Mouse (Mus musculus) limb, embryonic 13.5 days (tissue): ENCODE data around the gene Gpbp1. TPM values are rescaled to one million over a fixed set of nuclear protein-coding genes. Genes with fewer than 3 reads are reported as not detected.

Experiments used
- ATAC-seq: fragments of 200-750 bp; cut with Nextera tagmentation; 2 replicates; pipeline ENCODE4 v1.8.0; 2017; ENCODE audit warnings: low read depth, moderate number of reproducible peaks, moderate TSS enrichment; ENCODE audit not compliant: low FRiP score
- H3K27ac ChIP-seq: fragments of 300-500 bp; sonication (generic); 2 replicates; pipeline ENCODE4 v1.5.1; 2015; ENCODE audit warnings: inconsistent platforms, mild to moderate bottlenecking, moderate library complexity
- H3K27me3 ChIP-seq: fragments of 300-500 bp; sonication (generic); 2 replicates; pipeline ENCODE4 v1.6.1; 2015; ENCODE audit warnings: mild to moderate bottlenecking, inconsistent platforms
- H3K36me3 ChIP-seq: fragments of 300-500 bp; sonication (generic); 2 replicates; pipeline ENCODE4 v1.6.1; 2015; ENCODE audit warnings: inconsistent platforms, mild to moderate bottlenecking, moderate library complexity
- H3K4me1 ChIP-seq: fragments of 300-500 bp; sonication (generic); 2 replicates; pipeline ENCODE4 v1.6.1; 2015; ENCODE audit warnings: inconsistent platforms
- H3K4me2 ChIP-seq: fragments of 300-500 bp; sonication (generic); replicated peaks from 2 replicates; pipeline ENCODE4 v1.6.1; 2015; ENCODE audit warnings: inconsistent platforms, mild to moderate bottlenecking, moderate library complexity
- H3K4me3 ChIP-seq: fragments of 300-500 bp; sonication (generic); 2 replicates; pipeline ENCODE4 v1.5.1; 2015; ENCODE audit warnings: moderate library complexity, mild to moderate bottlenecking, inconsistent platforms
- H3K9ac ChIP-seq: fragments of 300-500 bp; sonication (generic); 2 replicates; pipeline ENCODE4 v1.6.1; 2015; ENCODE audit warnings: mild to moderate bottlenecking, inconsistent platforms
- H3K9me3 ChIP-seq: fragments of 300-500 bp; sonication (generic); 2 replicates; pipeline ENCODE4 v1.6.1; 2016; ENCODE audit warnings: inconsistent platforms
- WGBS: fragments of 180-500 bp; shearing (Covaris S2); methylation state at CpG from one replicate; pipeline ENCODE4 v1.1.7; 2015; 5-methylcytosine and 5-hydroxymethylcytosine counted together
- polyA plus RNA-seq: library from polyadenylated mRNA; unstranded; fragments of >200 nt; fragmentation: Nextera tagmentation; extraction: Ambion mirVana; gene quantifications from 2 replicates; pipeline ENCODE4 v1.2.1, GENCODE M21; 2015

The Gpbp1 gene
- polyA plus RNA-seq = 101 and 111 TPM in 2 replicates

DNA sequence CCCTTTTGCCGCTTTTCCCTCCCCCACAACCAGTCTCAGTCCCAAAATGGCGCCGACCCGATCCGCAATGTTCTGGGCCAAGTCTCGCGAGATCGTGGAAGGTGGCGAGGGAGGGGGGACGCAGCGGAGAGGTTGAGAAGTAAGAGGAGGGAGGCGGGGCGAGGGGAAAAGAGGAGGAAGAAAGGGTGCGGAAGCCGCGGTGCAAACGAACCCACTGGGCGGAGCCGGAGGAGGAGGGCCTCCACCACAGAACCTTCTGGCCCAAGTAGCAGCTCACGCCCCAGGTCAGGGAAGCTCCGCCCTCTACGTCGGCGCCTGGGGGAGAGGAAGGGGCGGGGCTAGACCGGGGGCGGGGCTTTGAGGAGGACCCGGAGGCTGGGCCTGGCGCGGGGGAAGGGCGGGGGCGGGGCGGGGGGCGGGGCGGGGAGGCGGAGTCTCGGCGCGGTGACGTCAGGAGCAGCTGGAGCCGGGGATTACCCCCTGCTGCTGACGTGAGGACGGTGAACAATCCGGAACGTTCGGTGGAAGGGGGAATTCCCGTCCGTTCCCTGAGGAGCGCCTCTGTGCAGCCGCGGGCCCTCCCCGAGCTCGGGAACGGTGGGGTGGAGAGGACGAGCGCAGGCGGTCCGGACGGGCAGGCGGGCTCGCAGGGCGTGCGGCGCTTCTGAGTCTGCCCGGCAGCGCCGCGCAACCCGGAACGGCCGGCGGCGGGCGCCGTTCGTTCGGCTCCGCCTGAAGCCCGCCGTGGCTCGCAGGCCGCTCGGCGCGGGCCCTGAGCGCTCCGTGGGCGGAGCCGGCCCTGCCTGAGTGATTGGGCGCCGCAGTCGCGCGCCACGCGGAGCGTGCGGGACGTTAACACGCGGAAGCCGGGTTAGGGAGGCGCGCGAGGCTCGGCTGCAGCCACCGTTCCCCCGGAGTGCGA is at the start of gene Gpbp1:
Gpbp1 (minus strand) TSS at position 310 of the 922 bp plus-strand sequence.
- Histone ChIP-seq H3K4me3 (peak within 1 kb of the TSS; percentile 89), H3K27ac (peak within 1 kb of the TSS; percentile 99), H3K4me1 (peaks cover 23% of the 10 kb centered on the region), H3K9ac (peak within 1 kb of the TSS; percentile 95), H3K4me2 (peak within 1 kb of the TSS; percentile 75), H3K36me3 (no peaks in the 10 kb centered on the region), H3K27me3 (peaks cover 31% of the 10 kb centered on the region), H3K9me3 (no peaks in the 10 kb centered on the region)
- ATAC-seq = peak; percentile 96
- WGBS = under 1% methylated on average over 87 of the region's 109 CpGs

DNA sequence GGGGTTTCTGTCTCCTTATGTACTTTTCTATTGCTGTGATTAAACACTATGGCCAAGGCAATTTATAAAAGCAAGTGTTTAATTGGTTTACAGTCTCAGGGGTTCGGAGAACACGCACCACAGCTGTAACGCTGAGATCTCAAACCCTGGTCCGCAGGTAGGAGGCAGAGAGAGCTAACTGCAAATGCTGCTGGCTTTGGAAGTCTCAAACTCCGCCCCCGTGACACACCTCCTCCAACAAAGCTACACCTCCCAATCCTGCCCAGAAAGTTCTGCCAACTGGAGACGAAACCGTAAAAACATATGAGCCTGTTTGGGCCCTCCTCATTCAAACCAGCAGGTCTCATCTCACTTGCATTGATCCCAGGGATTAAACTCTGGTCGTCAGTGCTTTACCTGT is 47.8 kb upstream of the Gpbp1 start:
- H3K9ac ChIP-seq = no peak overlapping the region
- no peak overlapping the region for H3K27ac ChIP-seq
- H3K9me3 ChIP-seq = no peaks in the 10 kb centered on the region
- 73% methylated on average over 9 of the region's 9 CpGs for WGBS
- no peaks in the 10 kb centered on the region for H3K4me1 ChIP-seq
- H3K36me3 ChIP-seq = no peaks in the 10 kb centered on the region
- no peaks in the 10 kb centered on the region for H3K27me3 ChIP-seq
- H3K4me2 ChIP-seq = no peak overlapping the region
- ATAC-seq = no peak
- no peak overlapping the region for H3K4me3 ChIP-seq

DNA sequence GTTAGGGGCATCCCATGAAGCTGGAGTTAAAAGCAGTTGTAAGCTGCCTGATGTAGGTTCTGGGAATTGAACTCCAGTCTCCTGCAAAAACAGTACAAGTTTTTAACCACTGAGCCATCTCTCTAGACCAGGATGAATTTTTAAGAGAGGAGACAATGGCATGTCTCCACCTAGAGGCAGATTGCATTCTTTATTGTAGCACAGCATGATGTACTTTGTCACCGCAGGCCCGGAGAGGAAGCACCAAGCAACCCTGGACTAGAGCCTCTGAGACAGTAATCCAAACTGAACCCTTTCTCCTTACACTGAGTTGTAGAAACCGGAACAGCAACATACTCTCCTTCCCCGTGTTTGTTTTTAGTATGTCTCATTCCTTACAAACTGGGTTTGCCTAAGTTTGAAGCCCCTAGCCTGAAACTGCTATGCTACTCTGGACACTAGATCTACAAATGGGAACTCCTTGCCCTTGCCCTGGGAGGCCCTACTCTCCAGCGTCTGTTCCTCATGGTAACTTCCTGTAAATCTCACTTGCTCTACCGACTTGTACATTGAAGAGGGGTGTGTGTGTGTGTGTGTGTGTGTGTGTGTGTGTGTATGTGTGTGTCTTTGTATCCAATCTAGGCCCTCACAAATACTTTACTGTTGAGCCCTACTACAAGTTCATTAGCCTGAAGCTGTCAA is 46.4 kb upstream of the Gpbp1 start:
- WGBS = 78% methylated on average over 6 of the region's 6 CpGs
- Histone ChIP-seq H3K27me3 (no peaks in the 10 kb centered on the region), H3K9ac (no peak overlapping the region), H3K4me2 (no peak overlapping the region), H3K4me1 (no peaks in the 10 kb centered on the region), H3K9me3 (no peaks in the 10 kb centered on the region), H3K4me3 (no peak overlapping the region), H3K36me3 (no peaks in the 10 kb centered on the region), H3K27ac (no peak overlapping the region)
- no peak for ATAC-seq

DNA sequence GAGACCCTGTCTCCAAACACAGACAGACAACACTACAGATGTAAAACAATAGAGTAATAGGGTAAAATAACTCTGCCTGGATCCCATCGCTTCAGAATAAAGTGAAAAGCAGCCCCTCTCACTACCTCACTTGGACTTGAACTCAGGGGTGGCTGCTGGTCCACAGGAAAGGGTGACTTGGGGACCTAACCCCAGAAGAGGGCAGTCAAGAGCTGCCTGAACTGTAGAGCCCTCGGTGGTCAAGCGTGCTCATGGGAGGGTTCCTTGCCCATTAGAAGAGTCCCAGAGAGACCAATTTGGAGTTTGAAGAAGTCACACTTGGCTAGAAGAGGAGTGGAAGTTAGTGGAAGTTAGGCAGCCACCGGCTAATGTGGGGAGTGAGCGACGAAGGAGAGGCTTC is 44.2 kb upstream of the Gpbp1 start:
- 64% methylated on average over 6 of the region's 6 CpGs for WGBS
- Histone ChIP-seq H3K4me1 (no peaks in the 10 kb centered on the region), H3K4me2 (no peak overlapping the region), H3K36me3 (no peaks in the 10 kb centered on the region), H3K9me3 (no peaks in the 10 kb centered on the region), H3K4me3 (no peak overlapping the region), H3K27me3 (no peaks in the 10 kb centered on the region), H3K27ac (no peak overlapping the region), H3K9ac (no peak overlapping the region)
- ATAC-seq = no peak

GRCm38 (mm10) chr13:111532178-111532948 is 42.5 kb upstream of the Gpbp1 start:
- no peak overlapping the region for H3K4me3 ChIP-seq
- WGBS = 85% methylated on average over 16 of the region's 16 CpGs

DNA sequence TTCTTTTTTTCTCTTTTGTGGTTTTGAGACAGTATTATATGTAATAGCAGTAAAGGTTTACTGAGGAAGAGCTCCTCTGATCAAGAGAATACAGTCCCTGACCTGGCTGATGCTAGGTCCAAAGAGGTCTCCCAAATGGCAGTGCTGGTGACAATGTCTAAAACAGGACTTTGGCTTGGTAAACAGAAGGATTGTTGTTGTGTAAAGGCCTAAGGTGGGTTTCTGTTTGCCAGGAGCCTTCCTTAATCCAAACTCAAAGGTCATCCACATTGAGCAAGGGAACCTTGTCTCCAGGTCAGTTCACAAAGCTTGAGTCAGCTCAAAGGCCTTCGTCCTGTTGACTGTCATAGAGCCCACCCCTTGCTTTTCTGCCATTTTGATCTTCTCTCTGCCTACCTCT is 41.8 kb upstream of the Gpbp1 start:
- Histone ChIP-seq H3K27ac (no peak overlapping the region), H3K4me3 (no peak overlapping the region), H3K4me1 (no peaks in the 10 kb centered on the region), H3K36me3 (no peaks in the 10 kb centered on the region), H3K9me3 (no peaks in the 10 kb centered on the region), H3K9ac (no peak overlapping the region), H3K27me3 (no peaks in the 10 kb centered on the region), H3K4me2 (no peak overlapping the region)
- WGBS = 88% methylated on average over 1 of the region's 1 CpGs
- no peak for ATAC-seq

More at GRCm38 (mm10) chr13:111532178-111532948, 42.5 kb upstream of the Gpbp1 start:
- Histone ChIP-seq H3K36me3 (no peaks in the 10 kb centered on the region), H3K9ac (no peak overlapping the region), H3K27me3 (no peaks in the 10 kb centered on the region), H3K27ac (no peak overlapping the region), H3K4me1 (no peaks in the 10 kb centered on the region), H3K9me3 (no peaks in the 10 kb centered on the region), H3K4me2 (no peak overlapping the region)
- no peak for ATAC-seq

GRCm38 (mm10) chr13:111524277-111524676 is 34.4 kb upstream of the Gpbp1 start:
- Histone ChIP-seq H3K36me3 (no peaks in the 10 kb centered on the region), H3K4me2 (no peak overlapping the region), H3K4me1 (no peaks in the 10 kb centered on the region), H3K27ac (no peak overlapping the region), H3K9ac (no peak overlapping the region), H3K4me3 (no peak overlapping the region), H3K9me3 (no peaks in the 10 kb centered on the region), H3K27me3 (no peaks in the 10 kb centered on the region)
- WGBS = 84% methylated on average over 2 of the region's 2 CpGs
- no peak for ATAC-seq

DNA sequence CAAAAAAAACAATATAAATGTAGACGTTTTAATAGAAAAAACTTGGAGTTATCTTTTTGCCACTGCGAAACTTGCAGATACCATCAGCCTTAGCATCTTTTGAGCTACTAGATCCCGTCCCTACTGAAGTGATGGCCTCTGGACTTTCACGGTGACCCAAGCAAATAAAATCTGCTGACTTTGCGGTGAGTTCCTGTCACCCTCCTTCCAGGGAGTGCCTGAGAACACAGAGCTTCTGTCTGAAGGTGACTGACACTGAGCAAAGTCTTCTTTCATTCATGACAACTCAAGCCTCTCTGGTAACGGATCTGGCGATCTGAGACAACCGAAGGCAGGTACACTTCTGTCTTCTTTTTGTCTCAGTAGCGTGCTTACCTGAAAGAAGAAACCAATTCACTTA is 32.4 kb upstream of the Gpbp1 start:
- H3K4me1 ChIP-seq = no peaks in the 10 kb centered on the region

DNA sequence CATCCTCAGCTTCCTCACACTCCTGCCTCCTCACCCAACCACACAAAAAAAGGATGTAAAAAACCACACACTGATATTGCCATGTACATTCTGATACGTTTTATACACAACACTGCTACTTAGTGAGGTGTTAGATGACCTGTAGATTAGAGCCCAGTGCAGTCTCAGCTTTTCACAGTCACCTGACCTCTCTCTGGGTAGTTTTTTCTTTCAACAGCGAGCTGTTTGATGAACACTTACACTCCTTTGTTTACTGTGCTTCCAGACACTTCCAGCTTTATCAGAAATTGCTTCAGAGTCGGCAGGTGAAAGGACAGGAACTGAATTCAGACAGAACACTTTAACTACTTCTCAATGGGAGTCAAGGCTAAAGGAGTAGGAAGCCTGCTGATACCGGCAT is 30.5 kb upstream of the Gpbp1 start:
- Histone ChIP-seq H3K36me3 (no peaks in the 10 kb centered on the region), H3K4me3 (no peak overlapping the region), H3K4me1 (no peaks in the 10 kb centered on the region), H3K9me3 (no peaks in the 10 kb centered on the region), H3K27ac (no peak overlapping the region), H3K27me3 (no peaks in the 10 kb centered on the region), H3K4me2 (no peak overlapping the region), H3K9ac (no peak overlapping the region)
- ATAC-seq = no peak
- WGBS = 62% methylated on average over 4 of the region's 4 CpGs

More for the DNA sequence above, 32.4 kb upstream of the Gpbp1 start:
- Histone ChIP-seq H3K27ac (no peak overlapping the region), H3K4me2 (no peak overlapping the region), H3K9ac (no peak overlapping the region), H3K36me3 (no peaks in the 10 kb centered on the region), H3K9me3 (no peaks in the 10 kb centered on the region), H3K27me3 (no peaks in the 10 kb centered on the region), H3K4me3 (no peak overlapping the region)
- ATAC-seq = no peak
- WGBS = 86% methylated on average over 9 of the region's 9 CpGs

DNA sequence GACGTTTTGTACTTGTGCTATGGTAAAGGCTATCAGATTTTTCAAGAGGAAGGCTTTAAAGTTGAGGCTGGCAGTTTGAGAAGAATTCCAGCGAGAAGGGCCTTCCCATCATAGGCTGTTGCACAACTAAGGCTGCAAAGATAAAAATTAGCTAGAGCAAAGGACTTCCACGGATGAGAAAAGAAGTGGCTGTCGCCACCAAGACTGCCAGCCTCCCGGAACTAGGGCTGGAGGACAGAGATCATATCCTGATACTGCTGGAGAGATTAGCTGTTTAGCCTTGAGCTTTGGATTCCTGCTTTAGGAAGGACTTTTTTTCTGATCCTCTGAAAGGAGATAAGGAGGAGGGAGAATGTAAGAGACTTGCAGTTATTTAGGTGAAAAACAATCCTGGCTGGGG is 28.4 kb upstream of the Gpbp1 start:
- Histone ChIP-seq H3K4me2 (no peak overlapping the region), H3K27me3 (no peaks in the 10 kb centered on the region), H3K9me3 (no peaks in the 10 kb centered on the region), H3K4me1 (no peaks in the 10 kb centered on the region), H3K4me3 (no peak overlapping the region), H3K27ac (no peak overlapping the region), H3K36me3 (no peaks in the 10 kb centered on the region), H3K9ac (no peak overlapping the region)
- ATAC-seq = no peak
- 65% methylated on average over 5 of the region's 5 CpGs for WGBS

DNA sequence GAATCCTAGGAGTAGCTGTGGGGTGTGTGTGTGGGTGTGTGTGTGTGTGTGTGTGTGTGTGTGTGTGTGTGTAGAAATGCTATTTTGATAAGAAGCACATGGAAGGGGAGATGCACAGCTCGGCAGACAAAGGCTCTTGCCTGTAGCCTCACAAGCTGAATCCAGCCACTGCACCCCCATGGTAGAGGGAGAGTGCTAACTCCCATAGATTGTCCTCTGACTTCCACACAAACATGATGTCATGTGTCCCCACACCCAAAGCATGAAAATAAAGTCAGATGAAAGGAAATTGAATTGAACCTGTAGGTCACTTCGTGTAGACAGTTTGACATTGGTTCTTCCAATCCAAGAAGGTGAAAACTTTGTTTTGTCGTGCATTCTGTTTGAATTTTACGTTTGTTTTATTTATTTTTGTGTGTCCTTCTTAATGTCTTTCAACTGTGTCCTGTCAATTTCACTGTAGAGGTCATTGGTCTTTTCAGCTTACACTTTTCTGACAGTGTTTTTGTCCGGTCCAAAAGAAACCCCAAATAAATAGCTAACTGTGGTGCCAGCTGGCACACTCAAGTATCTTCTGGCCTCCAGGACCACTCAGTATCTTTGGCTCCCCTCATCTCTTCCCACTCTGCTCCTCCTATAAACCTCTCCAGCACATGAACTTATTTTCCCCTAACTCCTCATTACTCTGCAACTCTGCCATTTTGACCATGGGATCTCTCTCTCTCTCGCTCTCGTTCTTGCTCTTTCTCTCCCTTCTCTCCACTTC is 26.7 kb upstream of the Gpbp1 start:
- H3K9ac ChIP-seq = no peak overlapping the region
- ATAC-seq = no peak
- 82% methylated on average over 7 of the region's 7 CpGs for WGBS

More for the DNA sequence above, 26.7 kb upstream of the Gpbp1 start:
- no peak overlapping the region for H3K4me3 ChIP-seq
- H3K27ac ChIP-seq = no peak overlapping the region
- no peaks in the 10 kb centered on the region for H3K4me1 ChIP-seq
- H3K9me3 ChIP-seq = no peaks in the 10 kb centered on the region
- no peaks in the 10 kb centered on the region for H3K27me3 ChIP-seq
- no peaks in the 10 kb centered on the region for H3K36me3 ChIP-seq
- H3K4me2 ChIP-seq = no peak overlapping the region
